Mouse (Mus musculus) retina, embryonic 14.5 days (tissue): ENCODE measurements around the gene Pla2g2c.

Source experiments
- DNase-seq: peaks from one replicate; pipeline ENCODE4 v3.0.0-alpha.2; 2015; ENCODE audit warnings: low spot score

The Pla2g2c gene

DNA sequence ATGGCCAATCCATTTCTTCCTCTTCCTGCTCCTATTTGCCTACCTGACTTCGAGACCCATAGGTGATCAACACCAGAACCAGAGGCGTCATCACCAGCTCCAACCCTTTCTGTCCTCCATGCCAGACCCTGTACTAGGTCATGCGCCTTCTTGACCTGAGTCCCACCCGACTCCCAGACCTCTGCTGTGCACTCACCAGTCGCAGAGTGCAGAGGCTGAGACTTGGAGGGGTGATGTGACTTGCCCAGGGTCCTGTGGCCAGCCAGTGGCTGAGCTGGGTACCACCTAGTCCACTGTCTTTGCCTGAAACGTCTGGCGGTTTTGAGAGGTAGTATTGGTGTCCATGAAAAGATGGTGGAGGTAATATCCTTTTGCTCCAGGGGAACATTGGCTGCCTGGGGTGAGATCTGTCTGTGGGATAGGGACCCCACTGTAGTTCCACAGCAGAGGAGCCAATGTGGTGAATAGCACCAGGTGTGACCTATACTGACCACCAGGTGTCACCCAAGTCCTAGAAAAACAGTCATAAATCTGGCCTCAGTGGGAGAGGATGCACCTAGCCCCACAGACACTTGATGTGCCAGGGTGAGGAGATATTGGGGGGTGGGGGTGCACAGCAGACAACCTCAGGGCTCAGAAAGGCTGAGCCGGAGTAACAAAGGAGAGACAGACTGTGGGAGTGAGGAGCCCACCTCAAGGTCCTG lies 23.9 kb downstream of the Pla2g2c start:
- peak; percentile 75 for DNase-seq

DNA sequence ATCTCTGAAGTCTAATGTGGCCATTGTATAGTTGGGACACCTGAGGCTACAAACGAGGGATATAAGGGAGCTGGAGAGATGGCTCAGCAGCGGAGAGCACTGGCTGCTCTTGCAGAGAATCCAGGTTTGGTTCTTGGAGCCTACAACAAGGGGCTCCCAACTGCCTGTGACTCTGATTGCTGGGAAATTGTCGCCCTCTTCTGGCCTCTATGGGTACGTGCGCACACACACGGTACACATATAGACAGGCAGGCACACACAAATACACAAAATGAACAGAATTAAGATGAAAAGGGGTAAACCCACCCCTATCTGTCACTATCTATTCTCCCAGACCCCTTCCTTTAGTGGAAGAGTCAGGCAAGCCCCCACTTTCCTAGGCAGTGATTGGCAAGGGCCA lies 28.0 kb downstream of the Pla2g2c start:
- DNase-seq = no peak

DNA sequence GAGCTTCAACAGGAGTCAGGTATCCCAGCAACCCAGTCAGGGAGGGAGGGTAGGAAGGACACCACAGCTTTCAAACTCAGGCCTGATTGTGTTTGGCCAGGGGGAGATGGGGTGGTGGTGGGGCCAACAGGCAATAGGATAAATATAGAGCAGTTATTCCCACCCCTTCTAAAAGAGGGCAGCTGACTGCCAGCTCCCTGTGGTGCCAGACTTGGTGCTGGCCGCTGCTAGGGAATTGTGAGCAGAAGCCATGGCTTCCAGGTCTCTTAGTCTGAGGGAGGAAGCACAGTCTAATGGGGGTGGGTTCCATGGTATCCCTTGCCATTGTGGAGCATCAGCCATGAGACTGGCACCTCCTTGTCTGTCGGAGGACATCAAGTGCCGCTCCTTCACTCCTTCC lies 29.0 kb downstream of the Pla2g2c start:
- no peak for DNase-seq

DNA sequence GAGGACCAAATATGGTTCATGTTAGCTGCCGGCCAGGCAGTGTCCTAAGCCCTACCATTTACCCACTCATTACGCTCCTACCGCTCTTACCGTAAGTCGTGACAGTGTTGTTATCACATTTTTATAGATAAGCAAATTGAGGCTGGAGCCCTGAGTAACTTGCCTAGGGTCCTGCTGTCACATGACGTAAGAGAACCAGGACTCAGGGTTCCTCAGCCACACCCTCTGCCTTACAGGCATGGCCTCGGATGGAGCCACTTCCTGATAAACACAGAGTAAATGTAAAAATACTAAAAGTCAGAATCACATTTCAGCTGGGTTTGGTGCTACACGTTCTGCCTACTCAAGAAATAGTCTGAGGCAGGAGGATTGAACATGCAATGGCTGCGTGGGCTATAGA lies 29.8 kb downstream of the Pla2g2c start:
- DNase-seq = no peak

DNA sequence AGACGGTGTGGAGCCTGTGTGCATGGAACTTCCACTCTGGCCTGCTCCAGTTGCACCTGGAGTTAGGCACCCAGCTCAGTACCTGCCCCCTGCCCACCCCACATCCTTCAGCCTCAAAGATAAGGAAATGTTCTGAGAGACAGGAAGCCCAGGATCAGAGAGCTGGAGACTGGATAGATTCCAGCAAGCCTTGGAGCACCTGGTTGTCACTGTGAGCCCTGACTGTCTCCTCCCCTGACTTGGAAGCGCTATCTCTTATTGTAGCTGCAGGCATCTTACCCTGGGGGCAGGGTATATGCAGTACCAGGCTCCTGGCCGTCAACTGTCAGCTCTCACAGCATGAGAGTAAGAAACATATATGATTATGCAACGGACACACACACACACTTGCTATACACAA lies 30.8 kb downstream of the Pla2g2c start:
- no peak for DNase-seq

DNA sequence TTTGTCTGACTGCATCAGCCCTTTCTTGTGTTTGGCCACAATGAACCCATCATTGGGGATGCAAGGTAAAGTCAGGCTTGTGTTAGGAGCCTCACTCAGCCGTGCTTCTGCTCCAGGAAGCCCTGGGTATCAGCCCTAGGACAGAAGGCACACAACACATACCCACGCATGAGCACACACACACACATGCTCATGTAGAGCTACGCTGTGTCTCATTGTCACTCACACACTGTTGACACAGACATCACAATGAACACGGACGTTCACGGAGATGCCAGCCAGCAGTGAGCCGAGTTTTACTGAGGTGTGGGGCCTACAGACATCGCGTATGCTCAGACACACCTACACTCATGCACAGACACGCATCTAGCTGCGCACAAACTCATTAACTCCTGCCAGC lies 31.4 kb downstream of the Pla2g2c start:
- no peak for DNase-seq

DNA sequence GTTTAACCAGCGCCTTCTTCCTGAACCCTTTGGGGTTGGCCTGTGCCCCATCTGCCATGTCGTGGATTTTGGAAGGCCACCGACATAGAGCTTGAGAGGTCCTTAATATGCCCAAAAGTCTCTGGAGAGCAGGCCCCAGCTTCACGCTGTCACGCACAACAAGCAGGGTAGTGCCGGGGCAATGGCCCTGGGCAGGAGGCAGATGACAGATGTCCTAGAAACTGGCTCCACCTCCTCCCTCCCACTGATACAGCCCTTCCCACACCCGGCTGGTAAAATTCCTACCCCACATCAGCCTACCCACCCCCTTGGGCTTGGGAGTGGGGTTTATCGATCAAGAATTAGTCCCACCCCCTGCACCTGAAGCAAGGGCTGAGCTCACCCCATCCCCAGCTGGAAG lies 32.8 kb downstream of the Pla2g2c start, which contains the start of gene Pla2g2f:
Gene Pla2g2f, minus strand, starts transcription at position 211 of the 400 bp plus-strand sequence.
- no peak for DNase-seq

DNA sequence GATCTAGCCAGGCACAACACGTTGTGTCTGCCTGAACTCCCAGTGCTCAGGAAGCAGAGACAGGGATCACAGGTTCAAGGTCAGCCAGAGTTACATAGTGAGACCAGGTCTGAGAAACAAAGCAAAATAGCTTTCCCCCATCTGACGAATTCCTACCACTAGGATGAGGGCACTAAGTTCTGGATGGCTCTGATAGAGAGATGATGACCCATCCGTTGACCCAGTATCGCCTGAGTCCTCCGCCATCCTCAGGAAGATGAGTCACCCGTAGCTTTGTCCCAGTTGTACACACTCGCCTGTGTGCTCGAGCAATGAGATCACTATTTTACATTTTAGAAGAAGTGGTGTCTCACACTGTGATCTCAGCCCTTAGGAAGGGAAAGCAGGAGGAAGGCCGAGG lies 37.7 kb downstream of the Pla2g2c start:
- no peak for DNase-seq

DNA sequence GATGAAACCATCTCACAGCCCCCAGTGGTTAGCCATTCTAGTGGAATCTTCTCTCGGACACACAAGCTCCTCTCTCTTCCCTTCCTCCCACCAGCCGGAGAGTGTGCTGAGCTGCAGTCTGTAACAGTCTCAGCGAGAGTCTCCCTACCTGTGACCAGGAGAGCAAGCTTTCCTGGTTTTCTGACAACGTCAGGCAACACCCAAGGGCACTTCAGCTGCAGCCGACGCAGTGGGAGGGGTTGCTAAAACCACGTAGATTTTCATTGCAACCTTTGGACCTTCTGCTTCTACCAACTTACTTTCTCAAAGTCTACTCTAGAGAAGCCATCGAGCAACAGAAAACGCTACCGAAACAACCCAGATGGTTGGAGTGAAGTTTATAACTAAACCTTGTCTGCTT lies 47.4 kb downstream of the Pla2g2c start:
- no peak for DNase-seq

DNA sequence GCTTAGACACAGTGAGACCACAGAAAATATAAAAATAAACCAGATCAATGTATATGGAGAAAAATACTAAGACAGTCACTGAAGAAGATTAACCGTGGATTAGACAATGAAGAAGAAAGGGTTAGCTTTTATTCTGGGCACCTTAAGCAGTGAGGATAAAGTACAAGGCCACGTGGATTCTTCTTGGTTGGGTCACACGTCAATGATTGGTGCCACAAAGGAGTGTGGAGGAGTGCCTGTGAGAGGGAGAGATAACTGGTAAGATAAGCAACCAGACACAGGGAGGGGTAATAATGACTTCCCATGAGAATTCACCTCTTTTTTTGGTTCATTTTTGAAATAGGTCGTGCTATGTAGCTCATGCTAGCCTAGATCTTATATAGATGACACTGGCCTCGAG lies 47.8 kb downstream of the Pla2g2c start:
- no peak for DNase-seq

DNA sequence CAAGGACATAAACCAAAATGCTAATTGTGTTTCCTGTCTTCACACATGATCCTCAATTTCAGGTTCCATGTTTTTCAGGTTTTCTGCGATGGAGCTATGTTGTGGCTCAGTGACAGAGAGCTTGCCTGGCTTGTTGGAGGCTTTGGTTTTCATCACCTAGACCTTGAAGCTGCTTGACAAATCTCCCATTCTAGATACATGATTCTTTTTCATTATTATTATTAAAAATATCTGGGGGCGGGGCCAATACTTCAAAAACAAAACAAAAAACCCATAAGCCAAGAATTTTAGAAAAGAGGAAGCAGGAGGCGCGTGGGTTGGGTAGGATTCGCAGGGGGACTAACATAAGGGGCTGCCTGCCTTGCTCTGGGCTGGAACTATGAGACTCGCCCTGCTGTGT lies 50.8 kb downstream of the Pla2g2c start, which contains the start of gene Pla2g2d:
Gene Pla2g2d, plus strand, starts transcription at position 301 of the 400 bp plus-strand sequence.
- DNase-seq = no peak

DNA sequence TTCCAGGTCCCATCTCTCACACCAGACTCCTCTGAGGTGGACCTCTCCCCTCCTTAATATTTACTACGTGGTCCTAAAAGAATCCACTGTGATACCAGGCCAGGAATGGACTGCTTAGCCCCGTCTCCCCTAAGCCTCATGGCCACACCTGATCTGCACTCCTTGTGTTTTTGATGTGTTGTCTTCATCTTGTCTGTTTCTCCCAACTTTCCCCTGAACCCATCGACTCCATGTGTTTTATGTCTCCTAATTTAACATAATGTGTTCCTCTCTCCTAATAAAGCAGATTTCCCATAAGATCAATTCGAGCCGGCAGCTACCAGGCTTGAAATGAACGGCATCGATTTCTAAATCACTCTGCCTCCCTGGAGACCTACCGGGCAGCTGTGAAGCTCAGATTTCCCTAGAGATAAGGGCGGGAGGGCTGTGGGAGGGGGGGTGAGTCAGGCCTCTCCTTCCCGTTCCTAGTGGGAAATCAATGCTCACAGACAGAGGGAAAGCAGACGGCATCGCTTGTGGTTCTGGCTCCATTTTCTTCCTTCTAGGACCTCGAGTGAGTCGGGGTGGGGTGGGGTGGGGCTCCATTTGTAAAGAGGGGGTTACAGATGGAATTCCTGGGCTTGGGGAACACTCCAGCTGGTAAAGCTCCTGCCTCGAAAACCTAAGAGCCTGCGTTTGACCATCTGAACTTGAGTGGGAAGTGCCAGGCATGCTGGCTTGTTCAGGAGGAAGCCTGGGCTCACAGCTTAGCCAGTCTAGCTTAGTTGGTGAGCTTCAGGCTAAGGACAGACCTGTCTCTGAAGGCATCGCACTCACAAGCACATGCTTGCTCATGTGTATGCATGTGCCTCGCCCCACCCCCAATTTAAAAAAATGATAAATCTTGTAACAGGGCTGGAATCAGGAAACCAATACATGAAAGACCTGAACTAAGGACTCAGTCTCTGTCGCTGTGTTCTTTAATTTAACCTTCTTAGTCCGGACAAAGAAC lies 53.1 kb downstream of the Pla2g2c start:
- DNase-seq = peak; percentile 65

DNA sequence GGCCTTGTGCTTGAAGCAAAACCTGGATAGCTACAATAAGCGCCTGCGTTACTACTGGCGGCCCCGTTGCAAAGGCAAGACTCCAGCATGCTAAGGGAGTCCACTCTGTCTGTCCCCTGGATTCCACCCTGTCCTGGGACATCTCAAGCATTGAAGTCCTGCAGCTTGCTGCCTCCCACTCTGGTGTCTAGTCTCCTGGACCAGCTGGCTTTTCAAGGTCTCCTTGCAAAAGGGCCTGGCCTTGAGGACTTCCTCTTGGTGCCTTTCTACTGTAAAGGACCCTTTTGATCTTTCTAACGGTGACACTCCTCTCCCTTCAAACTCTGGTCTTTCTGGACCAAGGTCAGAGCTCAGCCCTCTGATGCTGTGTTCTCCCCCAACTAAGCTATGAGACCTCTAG lies 55.7 kb downstream of the Pla2g2c start:
- DNase-seq = no peak

DNA sequence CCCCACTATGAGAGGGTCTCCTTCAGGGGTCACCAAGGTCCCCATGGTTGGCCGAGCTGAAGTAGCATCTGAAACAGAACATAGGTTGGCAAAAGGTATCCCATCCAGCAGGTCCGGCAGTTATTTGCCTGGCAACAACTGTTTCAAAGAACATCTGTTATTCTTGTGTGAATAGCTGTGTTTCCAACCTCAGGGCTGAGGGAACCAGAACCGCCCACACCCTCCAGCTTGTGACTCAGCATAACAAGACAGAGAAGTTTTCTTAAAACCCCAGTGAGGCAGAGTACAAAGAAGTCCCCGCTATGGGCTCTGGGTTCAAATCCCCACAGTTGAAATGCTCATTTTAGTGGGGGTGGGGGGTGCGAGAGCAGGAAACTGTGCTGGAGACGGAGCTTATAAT lies 57.5 kb downstream of the Pla2g2c start:
- no peak for DNase-seq

DNA sequence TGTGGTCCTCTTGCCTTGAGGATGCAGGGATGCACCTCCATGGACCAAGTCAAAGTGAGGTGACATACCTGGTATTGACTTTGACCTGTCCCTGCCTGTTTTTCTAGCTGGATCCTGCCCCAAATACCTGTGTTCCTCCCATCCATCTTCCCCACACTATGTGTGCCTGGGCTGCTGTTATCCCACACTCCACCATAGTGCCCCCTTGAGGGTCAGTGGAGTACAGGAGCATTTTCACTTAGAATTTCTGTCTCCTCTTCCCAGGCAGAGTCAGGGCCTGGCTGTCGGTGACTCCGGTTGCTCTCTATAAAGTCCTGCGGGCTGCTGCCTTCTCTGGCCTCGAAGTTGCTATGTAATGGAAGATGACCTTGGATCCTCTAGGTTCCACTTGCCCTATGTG lies 61.1 kb downstream of the Pla2g2c start:
- DNase-seq = no peak

DNA sequence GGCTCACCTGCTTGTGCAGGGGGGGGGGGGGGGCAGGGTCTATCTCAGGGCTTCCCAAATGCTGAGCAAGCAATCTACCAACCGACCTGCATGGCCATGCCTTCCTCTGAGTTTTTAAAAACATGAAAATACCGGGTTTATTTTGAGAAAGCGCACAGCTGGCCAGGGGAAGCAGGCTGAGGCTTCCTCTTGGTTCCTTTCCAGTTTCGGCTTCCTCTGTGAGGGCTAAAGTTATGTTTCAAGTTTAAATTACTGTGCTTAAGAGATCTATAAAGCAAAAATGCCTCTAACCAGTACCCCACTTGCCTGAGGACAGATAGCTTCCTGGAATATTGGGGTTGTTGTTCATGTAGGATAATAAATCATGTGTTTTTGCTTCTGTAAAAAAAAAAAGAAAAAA lies 61.5 kb downstream of the Pla2g2c start:
- no peak for DNase-seq

DNA sequence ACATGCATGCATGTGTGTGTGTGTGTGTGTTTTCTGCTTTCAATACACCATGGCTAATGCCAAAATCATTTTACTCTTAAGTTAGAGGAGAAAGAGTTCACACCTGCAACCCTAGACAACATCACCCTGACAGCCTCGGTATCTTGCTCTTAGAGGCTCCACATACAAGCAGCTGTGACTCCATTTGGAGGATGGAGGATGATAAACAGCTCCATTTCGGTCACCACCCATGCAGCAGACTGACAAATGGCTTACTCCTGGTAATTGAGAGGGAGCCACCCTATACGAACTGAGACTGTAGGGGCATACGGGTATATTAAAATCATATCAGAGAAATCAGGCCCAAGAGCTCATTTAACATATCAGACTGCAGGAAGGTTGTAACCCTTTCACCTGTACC lies 63.8 kb downstream of the Pla2g2c start:
- no peak for DNase-seq

DNA sequence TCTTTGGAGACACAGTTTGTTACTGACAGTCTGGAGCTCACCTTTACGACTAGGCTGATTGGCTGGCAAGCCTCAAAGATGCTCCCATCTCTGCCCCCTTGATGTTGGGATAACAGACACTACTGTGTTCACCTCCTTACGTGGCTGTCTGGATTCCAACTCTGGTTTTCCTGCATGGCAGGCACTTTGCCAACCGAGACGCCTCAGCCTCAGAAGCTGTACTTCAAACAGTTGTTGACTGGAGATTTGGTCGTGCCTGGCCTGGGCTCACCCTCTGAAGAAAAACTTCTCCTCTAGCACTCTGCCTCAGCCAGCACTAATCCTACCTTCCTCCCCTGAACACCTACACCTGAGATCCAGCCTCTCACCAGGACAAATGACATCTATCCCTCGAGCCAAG lies 66.9 kb downstream of the Pla2g2c start:
- DNase-seq = no peak

DNA sequence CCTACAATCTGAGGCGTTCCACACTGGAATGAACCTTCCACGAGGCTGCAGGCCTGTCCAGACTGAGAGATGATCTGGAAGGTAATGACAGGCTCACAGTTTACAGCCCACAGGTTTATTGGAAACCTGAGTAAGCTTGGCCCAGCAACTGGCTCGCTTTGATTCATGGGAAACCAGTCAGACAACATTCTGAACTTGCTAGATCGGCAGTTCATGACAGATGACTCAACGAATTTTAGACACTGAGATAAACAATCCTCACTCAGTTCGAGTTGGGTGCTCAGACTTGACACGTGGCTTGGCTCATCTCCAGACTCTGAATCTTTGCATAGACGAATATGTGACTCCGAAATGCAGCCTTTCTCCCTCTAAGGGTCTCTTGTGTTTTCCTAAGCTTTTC lies 68.0 kb downstream of the Pla2g2c start:
- DNase-seq = no peak

DNA sequence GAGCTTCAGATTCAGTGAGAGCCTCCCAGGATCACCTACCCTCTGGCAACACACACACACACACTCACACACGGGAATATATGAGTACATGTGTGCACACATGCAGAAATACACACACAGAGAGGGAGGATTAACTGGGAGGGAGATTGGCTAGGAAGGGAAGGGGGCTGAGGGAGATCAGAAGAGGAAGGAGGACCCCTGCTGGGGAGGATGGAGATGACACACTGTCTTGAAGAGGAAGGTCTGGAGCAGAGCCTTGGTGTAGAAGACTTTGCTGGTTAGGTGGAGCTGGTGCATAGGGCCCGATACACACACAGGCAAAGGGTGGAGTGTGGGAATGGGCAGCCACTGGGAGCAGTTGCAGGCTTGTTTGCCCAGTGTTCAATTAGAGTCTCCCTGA lies 68.7 kb downstream of the Pla2g2c start:
- DNase-seq = peak; percentile 66

DNA sequence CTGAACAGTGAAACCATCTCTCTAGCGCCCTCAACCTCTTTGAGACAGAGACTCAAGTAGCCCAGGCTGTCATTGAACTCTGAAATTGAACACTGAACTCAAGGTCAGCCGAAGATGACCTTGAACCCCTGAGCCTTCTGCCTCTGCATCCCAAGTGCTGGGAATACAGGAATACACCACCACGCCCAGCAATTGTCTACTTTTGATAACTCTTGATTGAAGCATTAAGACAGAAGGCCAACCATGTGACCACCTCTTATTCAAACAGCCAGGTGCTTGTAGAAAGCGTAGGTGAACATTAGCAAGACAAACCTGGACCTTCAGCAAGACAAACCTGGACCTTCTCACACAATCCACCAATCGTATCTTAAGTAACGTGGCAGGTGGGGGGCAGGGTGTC lies 69.8 kb downstream of the Pla2g2c start:
- no peak for DNase-seq
